Mouse (Mus musculus): ENCODE measurements around the gene Zhx3.

The Zhx3 gene

DNA sequence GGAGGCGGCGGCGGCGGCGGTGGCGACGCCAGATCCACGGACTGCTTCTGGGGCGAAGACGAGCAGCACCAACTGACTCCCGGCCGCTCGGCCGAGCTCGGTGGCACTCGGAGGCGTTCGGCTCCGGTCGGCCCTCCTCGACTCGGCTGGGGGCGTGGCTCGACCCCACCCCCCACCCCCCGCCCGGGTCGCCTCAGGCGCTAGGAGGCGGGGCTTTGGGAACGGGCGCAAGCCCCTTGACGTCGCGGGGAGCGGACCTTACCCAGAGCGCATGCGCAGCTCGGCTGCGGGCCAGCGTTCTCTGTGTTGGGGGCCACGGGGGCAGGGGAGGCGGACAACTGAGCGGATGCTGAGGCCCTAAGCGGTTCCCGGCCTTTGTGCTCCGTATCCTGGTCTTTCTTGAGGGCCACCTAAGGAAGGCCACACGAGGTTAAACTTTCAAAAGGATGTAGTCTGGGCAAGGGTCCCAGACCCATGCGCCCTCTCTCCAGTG, at the start of gene Zhx3:
Gene Zhx3 (minus strand): TSS at position 109 of the 493 bp plus-strand sequence.
- DNase-seq (ENCODE audit: low spot score in 2 of 2), result peak; percentile 81 to 85

DNA sequence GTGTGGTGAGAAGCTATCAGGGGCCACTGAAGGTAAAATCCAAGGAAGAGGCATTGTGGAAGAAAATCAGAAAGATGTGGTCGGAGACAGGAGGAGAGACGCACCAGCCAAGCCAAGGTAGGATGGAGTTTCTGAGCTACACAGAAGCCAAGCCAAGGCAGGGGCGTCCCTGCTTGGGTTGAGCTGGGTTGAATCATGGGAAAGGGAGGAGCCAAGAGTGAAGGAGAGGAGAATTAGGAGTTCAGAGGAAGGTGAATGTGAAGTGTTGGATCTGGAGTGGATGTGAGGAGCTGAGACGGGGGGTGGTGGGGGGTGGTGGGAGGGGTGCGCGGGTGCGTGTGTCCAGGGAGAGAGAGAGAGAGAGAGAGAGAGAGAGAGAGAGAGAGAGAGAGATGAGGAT, 48.5 kb upstream of the Zhx3 start:
- DNase-seq (ENCODE audit: low spot score in 2 of 2), result no peak

DNA sequence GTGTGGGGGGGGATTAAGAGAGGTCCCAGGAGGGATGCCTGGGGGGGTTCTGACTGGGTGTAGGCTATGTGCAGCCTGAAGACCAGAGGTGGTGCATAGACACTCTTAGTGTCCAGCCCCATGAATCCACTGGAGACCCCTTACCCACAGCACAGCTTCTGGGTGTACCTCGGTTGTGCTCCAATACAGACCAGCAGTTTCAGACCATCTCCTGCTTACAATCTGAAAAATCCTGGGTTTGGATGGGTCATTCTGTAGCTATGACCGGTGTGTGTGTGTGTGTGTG, 46.1 kb upstream of the Zhx3 start:
- no peak for DNase-seq (ENCODE audit: low spot score in 2 of 2)

DNA sequence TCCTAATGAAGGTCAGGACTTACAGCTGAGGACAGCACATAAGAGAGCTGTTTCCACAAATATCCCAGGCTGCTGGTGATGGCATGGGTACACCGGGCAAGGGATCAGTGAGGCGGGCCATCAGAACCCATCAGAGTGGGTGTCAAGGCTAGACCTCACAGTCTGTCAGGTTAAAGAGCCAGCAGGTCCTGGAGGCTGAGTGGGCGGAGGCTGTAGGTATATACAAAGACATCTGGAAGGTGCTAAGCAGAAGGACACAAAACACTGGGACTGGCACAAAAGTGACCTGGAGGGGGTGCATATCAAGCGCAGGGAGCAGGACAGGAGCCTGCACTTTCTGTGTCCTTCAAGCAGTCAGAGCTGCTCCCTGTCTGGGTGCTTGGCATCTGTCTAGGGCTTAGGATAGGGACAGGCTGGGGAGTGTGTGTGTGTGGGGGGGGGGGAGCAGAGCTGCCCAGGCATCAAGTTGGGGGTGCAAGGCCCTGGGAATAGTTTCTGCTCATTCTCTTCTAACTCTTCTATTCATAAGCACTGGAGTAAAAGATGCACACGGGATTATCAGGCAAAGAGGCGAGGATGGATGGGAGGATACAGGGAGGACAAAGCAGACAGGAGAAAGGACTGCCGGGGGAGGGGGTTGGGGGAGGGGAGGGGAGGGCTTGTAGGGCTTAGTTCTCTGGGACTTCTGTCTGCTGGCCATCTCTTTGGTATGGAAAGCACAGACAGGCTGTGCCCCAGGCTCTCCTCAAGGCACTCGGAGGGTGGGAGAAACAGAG, 45.5 kb upstream of the Zhx3 start:
- no peak for DNase-seq (ENCODE audit: low spot score in 2 of 2)

GRCm38 (mm10) chr2:160917313-160917712, 44.5 kb upstream of the Zhx3 start:
- no peak for DNase-seq (ENCODE audit: low spot score in 2 of 2)

- no peak for DNase-seq (ENCODE audit: low spot score in 2 of 2)
Measured at GRCm38 (mm10) chr2:160916714-160917113, 43.9 kb upstream of the Zhx3 start.

GRCm38 (mm10) chr2:160915821-160916610, 43.2 kb upstream of the Zhx3 start:
- no peak for DNase-seq (ENCODE audit: low spot score in 2 of 2)

GRCm38 (mm10) chr2:160914656-160915055, 41.9 kb upstream of the Zhx3 start:
- DNase-seq (ENCODE audit: low spot score in 2 of 2), result no peak

DNA sequence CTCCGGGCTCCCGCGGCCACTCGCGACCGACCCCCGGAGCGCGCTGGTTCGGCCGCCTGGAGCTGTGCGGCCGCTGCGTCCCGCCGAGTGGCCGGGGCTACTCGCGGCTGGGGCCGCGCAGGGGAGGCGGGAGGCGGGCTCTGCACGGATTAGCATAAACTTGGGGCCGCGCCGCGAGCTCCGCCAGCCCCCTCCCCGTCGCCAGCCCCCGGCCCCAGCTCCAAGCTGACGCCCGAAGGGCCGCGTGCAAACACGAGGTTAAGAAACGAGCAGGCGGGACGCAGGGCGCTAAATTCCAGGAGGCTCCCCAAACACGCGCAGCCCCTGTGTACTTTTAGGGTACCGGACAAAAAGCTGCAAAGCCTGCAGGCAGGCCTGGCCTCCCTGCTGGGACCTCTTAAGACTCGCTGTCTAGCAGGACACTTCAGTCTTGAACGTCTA, 39.5 kb upstream of the Zhx3 start, which contains the start of gene Emilin3:
Gene Emilin3 (minus strand): TSS at position 98 of the 441 bp plus-strand sequence.
- DNase-seq (ENCODE audit: low spot score in 2 of 2), result no peak

GRCm38 (mm10) chr2:160911558-160912201, 38.9 kb upstream of the Zhx3 start:
- DNase-seq (ENCODE audit: low spot score in 2 of 2), result no peak

GRCm38 (mm10) chr2:160910633-160911032, 37.8 kb upstream of the Zhx3 start:
- DNase-seq (ENCODE audit: low spot score in 2 of 2), result no peak

DNA sequence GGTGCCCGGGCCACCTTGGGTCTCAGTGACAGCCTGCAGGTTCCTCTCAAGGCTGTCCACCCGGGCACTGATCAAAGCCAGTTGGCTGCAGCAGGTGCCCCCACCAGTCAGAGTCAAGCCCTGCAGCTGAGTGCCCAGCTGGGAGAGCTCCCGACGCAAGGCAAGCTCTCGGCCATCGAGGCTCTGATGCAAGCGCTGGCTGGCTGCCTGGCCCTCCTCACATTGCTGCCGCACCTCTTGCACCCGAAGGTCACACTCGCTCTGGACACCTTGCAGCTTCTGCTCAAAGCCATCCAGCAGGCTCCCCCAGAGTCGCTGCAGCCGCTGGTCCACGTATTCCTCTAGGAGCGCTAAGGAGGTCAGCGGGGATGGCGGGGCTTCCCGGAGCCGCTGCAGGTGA, 35.8 kb upstream of the Zhx3 start:
- DNase-seq (ENCODE audit: low spot score in 2 of 2), result no peak

- no peak for DNase-seq (ENCODE audit: low spot score in 2 of 2)
Measured at GRCm38 (mm10) chr2:160906101-160906500, 33.3 kb upstream of the Zhx3 start.

DNA sequence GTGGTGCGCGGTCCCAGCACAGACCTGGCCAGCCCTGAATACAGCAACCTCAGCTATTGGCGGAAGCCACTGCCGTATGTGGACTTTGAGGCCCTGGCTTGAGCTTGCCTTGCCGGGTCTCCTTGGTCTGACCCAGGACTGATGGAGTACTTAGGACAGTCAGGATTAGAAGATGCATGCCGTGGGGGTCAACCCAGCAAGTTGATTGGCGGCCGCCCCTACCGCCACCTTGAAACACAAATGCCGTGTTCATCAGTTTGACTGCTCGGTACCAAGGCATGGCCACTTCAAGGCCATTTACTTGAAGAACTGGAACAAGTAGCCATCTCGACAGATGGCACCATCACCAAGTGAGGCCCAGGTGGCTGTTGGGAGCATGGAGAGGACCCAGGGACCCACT, 32.5 kb upstream of the Zhx3 start:
- DNase-seq (ENCODE audit: low spot score in 2 of 2), result no peak

DNA sequence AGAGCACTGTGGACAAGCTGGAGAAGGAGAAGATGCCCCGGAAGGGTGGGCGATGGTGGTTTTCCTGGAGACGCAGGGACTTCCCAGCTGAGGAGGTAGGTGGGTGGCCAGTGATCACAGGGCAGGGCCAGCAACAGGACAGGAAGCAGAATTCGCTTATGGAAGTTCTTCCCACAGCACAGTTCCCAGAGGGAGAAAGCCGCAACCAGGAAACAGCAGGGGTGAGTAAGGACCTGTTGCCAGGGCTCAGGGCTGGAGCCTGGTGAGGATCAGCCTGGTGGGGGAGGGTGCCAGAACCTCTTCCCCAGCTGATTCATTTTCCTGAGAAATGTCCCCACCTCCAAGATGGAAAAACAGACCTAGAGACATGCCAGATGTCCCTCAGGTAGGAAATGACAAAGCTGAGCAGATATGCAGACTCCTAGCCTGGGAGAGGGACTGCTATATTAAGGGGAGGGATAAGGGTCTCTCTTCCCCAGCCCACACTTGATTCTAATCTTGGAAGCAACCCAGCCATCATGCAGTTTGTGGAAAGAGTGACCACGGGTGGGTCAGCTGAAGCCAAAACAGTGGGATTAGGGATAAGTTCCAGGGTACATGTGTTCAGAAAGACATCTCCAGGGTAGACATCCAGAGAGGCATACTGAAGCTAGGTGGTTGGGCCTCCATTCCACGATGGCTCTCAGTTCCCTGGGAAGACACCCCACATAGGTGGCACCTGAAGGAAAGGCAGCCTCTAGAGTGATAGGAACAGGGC, 29.0 kb upstream of the Zhx3 start:
- DNase-seq (ENCODE audit: low spot score in 2 of 2), result no peak

- peak in 1 of 2 experiments; percentile 40 for DNase-seq (ENCODE audit: low spot score in 2 of 2)
Measured at GRCm38 (mm10) chr2:160891697-160892096, 18.9 kb upstream of the Zhx3 start.

DNA sequence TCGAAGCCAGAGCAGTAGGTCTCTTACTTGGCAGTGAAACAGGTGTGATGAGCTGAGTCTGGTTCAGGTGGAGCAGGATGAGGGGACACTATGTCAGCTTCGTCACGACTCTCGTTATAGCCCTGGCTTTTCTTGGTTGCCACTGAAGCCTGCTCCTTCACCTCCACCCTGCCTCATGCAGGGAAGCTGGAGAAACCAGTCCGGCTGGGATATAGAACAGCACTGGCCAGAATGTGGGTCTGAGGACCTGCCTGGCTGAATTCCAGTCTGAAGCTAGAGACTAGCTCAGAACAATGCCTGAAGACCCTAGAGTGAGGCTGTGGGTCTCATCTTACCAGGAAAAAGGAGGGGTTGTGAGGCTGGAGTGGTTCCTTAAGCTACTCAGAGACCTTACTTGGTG, 18.2 kb upstream of the Zhx3 start:
- peak in 1 of 2 experiments; percentile 51 for DNase-seq (ENCODE audit: low spot score in 2 of 2)

DNA sequence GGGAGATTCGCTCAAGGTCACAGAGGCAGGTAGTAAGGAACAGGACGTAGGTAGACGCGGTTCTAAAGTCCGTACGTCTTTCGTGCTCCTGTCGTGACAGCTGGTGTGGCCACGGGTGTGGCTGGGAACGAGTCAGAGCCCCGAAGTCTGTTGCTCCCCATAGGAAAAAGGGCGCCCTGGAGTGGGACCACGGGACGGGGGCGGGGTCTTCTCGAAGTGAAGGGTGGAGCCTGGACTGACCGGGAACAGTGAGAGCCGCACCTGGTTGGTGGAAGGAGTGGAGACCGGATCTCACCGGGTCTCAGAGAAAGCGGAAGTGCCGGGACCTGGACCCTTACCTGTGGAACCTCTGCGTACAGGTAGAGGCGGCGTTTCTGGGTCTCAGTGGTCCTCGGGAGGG, 15.1 kb upstream of the Zhx3 start:
- DNase-seq (ENCODE audit: low spot score in 2 of 2), result peak; percentile 61 to 73

GRCm38 (mm10) chr2:160887284-160887683, 14.5 kb upstream of the Zhx3 start:
- peak; percentile 68 to 72 for DNase-seq (ENCODE audit: low spot score in 2 of 2)

GRCm38 (mm10) chr2:160886221-160886620, 13.4 kb upstream of the Zhx3 start:
- DNase-seq (ENCODE audit: low spot score in 2 of 2), result no peak

- no peak for DNase-seq (ENCODE audit: low spot score in 2 of 2)
Measured at GRCm38 (mm10) chr2:160884830-160885229, 12.0 kb upstream of the Zhx3 start.

- DNase-seq (ENCODE audit: low spot score in 2 of 2), result no peak
Measured at GRCm38 (mm10) chr2:160883912-160884311, 11.1 kb upstream of the Zhx3 start.

All from urinary bladder, adult 18-20 months (tissue).